Mouse (Mus musculus) myocyte (in vitro differentiated cells): ENCODE measurements around the gene Senp3. TPM values are rescaled to one million over a fixed set of nuclear protein-coding genes. Genes with fewer than 3 reads are reported as not detected.
"Not testable (repeated sequence)": the region's sequence is repeated elsewhere in the genome, so short reads cannot be mapped to it uniquely, and the experiment has no call there.

ENCODE experiments used
- H3K27me3 ChIP-seq: one replicate; pipeline ENCODE4 v1.6.1; 2011; ENCODE audit not compliant: control insufficient read depth, insufficient read depth, insufficient read length
- H3K36me3 ChIP-seq: one replicate; pipeline ENCODE4 v1.6.1; 2011; ENCODE audit not compliant: control insufficient read depth, insufficient read depth
- H3K4me2 ChIP-seq: one replicate; pipeline ENCODE4 v1.6.1; 2011; ENCODE audit warnings: low read depth, control low read depth
- H3K4me3 ChIP-seq: one replicate; pipeline ENCODE4 v1.5.1; 2011; ENCODE audit warnings: mild to moderate bottlenecking, control low read depth, moderate library complexity
- H3K79me2 ChIP-seq: one replicate; pipeline ENCODE4 v1.6.1; 2011; ENCODE audit not compliant: control insufficient read depth, insufficient read depth
- H3ac ChIP-seq: one replicate; pipeline ENCODE4 v1.6.1; 2011; ENCODE audit not compliant: control insufficient read depth, insufficient read length
- CEBPB ChIP-seq: IDR thresholded peaks from 2 replicates; pipeline ENCODE4 v1.6.1; 2011; ENCODE audit warnings: mild to moderate bottlenecking, moderate library complexity; ENCODE audit not compliant: poor library complexity, insufficient read depth, severe bottlenecking
- E2F4 ChIP-seq: IDR thresholded peaks from one replicate; pipeline ENCODE4 v1.6.1; 2011; ENCODE audit warnings: mild to moderate bottlenecking, control low read depth, moderate library complexity; ENCODE audit not compliant: insufficient read depth
- MAX ChIP-seq: IDR thresholded peaks from one replicate; pipeline ENCODE4 v1.6.1; 2011; ENCODE audit warnings: low read depth, mild to moderate bottlenecking, control low read depth
- MYOD1 ChIP-seq, 3 experiments: IDR thresholded peaks; one replicate each; pipeline ENCODE4 v1.6.1; 2011; ENCODE audit warnings: control low read depth in 2 of 3, low read depth in 2 of 3, mild to moderate bottlenecking in 2 of 3, moderate library complexity in 1 of 3; ENCODE audit not compliant: insufficient read length in 2 of 3, control insufficient read depth in 1 of 3
- MYOG ChIP-seq, 3 experiments: IDR thresholded peaks; one replicate each; pipeline ENCODE4 v1.6.1; 2011; ENCODE audit warnings: control low read depth in 2 of 3, low read depth in 2 of 3, mild to moderate bottlenecking in 2 of 3; ENCODE audit not compliant: insufficient read length in 2 of 3, control insufficient read depth in 1 of 3, insufficient read depth in 1 of 3
- POLR2A ChIP-seq: IDR thresholded peaks from one replicate; pipeline ENCODE4 v1.6.1; 2011; ENCODE audit warnings: low read depth, mild to moderate bottlenecking, control low read depth, moderate library complexity; ENCODE audit not compliant: insufficient read length
- POLR2AphosphoS2 ChIP-seq: IDR thresholded peaks from one replicate; pipeline ENCODE4 v1.6.1; 2011; ENCODE audit warnings: low read depth, control low read depth; ENCODE audit not compliant: insufficient read length
- REST ChIP-seq: IDR thresholded peaks from one replicate; pipeline ENCODE4 v1.6.1; 2011; ENCODE audit warnings: mild to moderate bottlenecking, control low read depth, moderate library complexity; ENCODE audit not compliant: insufficient read depth, insufficient read length
- SRF ChIP-seq: IDR thresholded peaks from one replicate; pipeline ENCODE4 v1.6.1; 2011; ENCODE audit warnings: low read depth; ENCODE audit not compliant: control insufficient read depth, insufficient read length
- TCF12 ChIP-seq: IDR thresholded peaks from one replicate; pipeline ENCODE4 v1.6.1; 2011; ENCODE audit warnings: mild to moderate bottlenecking, control low read depth; ENCODE audit not compliant: poor library complexity, insufficient read depth, severe bottlenecking
- TCF3 ChIP-seq: IDR thresholded peaks from one replicate; pipeline ENCODE4 v1.6.1; 2011; ENCODE audit warnings: low read depth, control low read depth; ENCODE audit not compliant: insufficient read length
- USF1 ChIP-seq: IDR thresholded peaks from one replicate; pipeline ENCODE4 v1.6.1; 2011; ENCODE audit warnings: low read depth, mild to moderate bottlenecking, control low read depth, moderate library complexity
- polyA plus RNA-seq: library from polyadenylated mRNA; unstranded; fragments of >200 nt; fragmentation: generic; extraction: Trizol; gene quantifications from one replicate; pipeline ENCODE4 v1.2.1, GENCODE M21; 2012; ENCODE audit warnings: missing spikeins

The Senp3 gene
- polyA plus RNA-seq: 70.5 TPM

GRCm38 (mm10) chr11:69681314-69682208 lies at the start of gene Senp3:
Senp3 (minus strand) TSS chr11:69682084.
- Histone ChIP-seq H3K27me3 (no peaks in the 10 kb centered on the region), H3K4me2 (peak within 1 kb of the TSS; percentile 97), H3K36me3 (peaks cover 19% of the 10 kb centered on the region), H3K79me2 (peaks cover 28% of the 10 kb centered on the region), H3K4me3 (peak within 1 kb of the TSS; percentile 83), H3ac (peak within 1 kb of the TSS; percentile 54)
- no peak for TF ChIP-seq MYOG (IDR thresholded peaks at IDR 0.05; ENCODE audit: control insufficient read depth in 1 of 3, insufficient read depth in 1 of 3, insufficient read length in 2 of 3, low read depth in 2 of 3)
- TF ChIP-seq REST: peak; percentile 42
- TF ChIP-seq MYOD1 (IDR thresholded peaks at IDR 0.05; ENCODE audit: control insufficient read depth in 1 of 3, insufficient read length in 2 of 3, low read depth in 2 of 3): no peak
- peak; percentile 99 for TF ChIP-seq POLR2A
- peak; percentile 99 for TF ChIP-seq POLR2AphosphoS2
- no peak for TF ChIP-seq USF1
- no peak for TF ChIP-seq E2F4
- TF ChIP-seq MAX: no peak
- TF ChIP-seq TCF3: no peak
- peak; percentile 86 for TF ChIP-seq SRF
- no peak for TF ChIP-seq CEBPB
- TF ChIP-seq TCF12: no peak

- not testable (repeated sequence) for H3K79me2 ChIP-seq, H3K4me2 ChIP-seq, H3K27me3 ChIP-seq, H3ac ChIP-seq, H3K4me3 ChIP-seq
- H3K36me3 ChIP-seq: peaks cover 24% of the 10 kb centered on the region
Observed at GRCm38 (mm10) chr11:69731408-69731807, 49.5 kb upstream of the Senp3 start.

GRCm38 (mm10) chr11:69729063-69729462 lies 47.2 kb upstream of the Senp3 start:
- Histone ChIP-seq H3K4me2 (no peak overlapping the region), H3K36me3 (peaks cover 6% of the 10 kb centered on the region), H3ac (no peak overlapping the region), H3K79me2 (no peaks in the 10 kb centered on the region), H3K27me3 (no peaks in the 10 kb centered on the region), H3K4me3 (no peak overlapping the region)
- no peak for TF ChIP-seq REST
- TF ChIP-seq TCF12: no peak
- no peak for TF ChIP-seq MYOG (IDR thresholded peaks at IDR 0.05; ENCODE audit: control insufficient read depth in 1 of 3, insufficient read depth in 1 of 3, insufficient read length in 2 of 3, low read depth in 2 of 3)
- no peak for TF ChIP-seq E2F4
- TF ChIP-seq MAX: no peak
- TF ChIP-seq CEBPB: no peak
- no peak for TF ChIP-seq MYOD1 (IDR thresholded peaks at IDR 0.05; ENCODE audit: control insufficient read depth in 1 of 3, insufficient read length in 2 of 3, low read depth in 2 of 3)
- no peak for TF ChIP-seq POLR2AphosphoS2
- no peak for TF ChIP-seq TCF3
- TF ChIP-seq POLR2A: no peak
- no peak for TF ChIP-seq USF1
- TF ChIP-seq SRF: no peak

- H3K36me3 ChIP-seq: no peaks in the 10 kb centered on the region
- no peak overlapping the region for H3K4me3 ChIP-seq
- no peak for TF ChIP-seq MYOD1 (IDR thresholded peaks at IDR 0.05; ENCODE audit: control insufficient read depth in 1 of 3, insufficient read length in 2 of 3, low read depth in 2 of 3)
- TF ChIP-seq MYOG (IDR thresholded peaks at IDR 0.05; ENCODE audit: control insufficient read depth in 1 of 3, insufficient read depth in 1 of 3, insufficient read length in 2 of 3, low read depth in 2 of 3): no peak
- no peak for TF ChIP-seq TCF12
- TF ChIP-seq POLR2AphosphoS2: no peak
- TF ChIP-seq SRF: no peak
- TF ChIP-seq POLR2A: no peak
- no peak for TF ChIP-seq MAX
- TF ChIP-seq CEBPB: no peak
- no peaks in the 10 kb centered on the region for H3K27me3 ChIP-seq
- no peak overlapping the region for H3K4me2 ChIP-seq
- no peaks in the 10 kb centered on the region for H3K79me2 ChIP-seq
- no peak overlapping the region for H3ac ChIP-seq
Observed at GRCm38 (mm10) chr11:69725951-69726350, 44.1 kb upstream of the Senp3 start.

GRCm38 (mm10) chr11:69723074-69723473 lies 41.2 kb upstream of the Senp3 start:
- Histone ChIP-seq H3K36me3 (no peaks in the 10 kb centered on the region), H3ac (no peak overlapping the region), H3K79me2 (no peaks in the 10 kb centered on the region), H3K4me2 (no peak overlapping the region), H3K4me3 (no peak overlapping the region), H3K27me3 (no peaks in the 10 kb centered on the region)
- no peak for TF ChIP-seq TCF12
- TF ChIP-seq USF1: no peak
- no peak for TF ChIP-seq REST
- TF ChIP-seq MYOG (IDR thresholded peaks at IDR 0.05; ENCODE audit: control insufficient read depth in 1 of 3, insufficient read depth in 1 of 3, insufficient read length in 2 of 3, low read depth in 2 of 3): no peak
- TF ChIP-seq SRF: no peak
- no peak for TF ChIP-seq MAX
- TF ChIP-seq TCF3: no peak
- TF ChIP-seq POLR2AphosphoS2: no peak
- no peak for TF ChIP-seq POLR2A
- TF ChIP-seq E2F4: no peak
- TF ChIP-seq MYOD1 (IDR thresholded peaks at IDR 0.05; ENCODE audit: control insufficient read depth in 1 of 3, insufficient read length in 2 of 3, low read depth in 2 of 3): no peak
- no peak for TF ChIP-seq CEBPB
